Mouse (Mus musculus): ENCODE data around the gene Tnfsf8. TPM values are rescaled to one million over a fixed set of nuclear protein-coding genes. Genes with fewer than 3 reads are reported as not detected.

The Tnfsf8 gene
- total and polyA plus RNA-seq, 3 experiments = not detected

DNA sequence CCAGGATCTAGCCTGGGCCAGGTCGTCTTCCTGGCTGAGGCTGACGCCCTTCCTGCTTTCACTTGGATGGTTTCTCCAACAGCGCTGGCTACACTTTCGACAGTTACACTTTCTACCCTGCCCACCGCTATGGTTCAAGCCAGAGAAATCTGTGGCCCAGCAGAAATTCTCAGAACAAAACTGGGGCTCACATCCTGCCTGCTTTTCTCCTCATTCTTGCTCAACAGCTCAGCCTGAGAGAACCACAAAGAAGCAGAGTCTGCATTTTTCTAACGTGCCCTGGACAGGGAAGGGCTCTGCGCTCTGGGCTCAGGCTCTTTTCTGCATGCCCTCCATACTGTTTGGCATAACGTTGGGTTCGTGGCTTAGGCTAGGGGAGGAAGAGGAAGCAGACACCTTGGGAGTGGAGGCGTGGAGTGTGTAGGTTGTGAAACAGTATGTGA is 38.0 kb upstream of the Tnfsf8 start:
- Histone ChIP-seq H3K27me3 (ENCODE audit: control insufficient read depth in 1 of 2, insufficient read depth in 2 of 2, low read length in 2 of 2) (no peaks in the 10 kb centered on the region), H3K9me3 (replicated peaks; ENCODE audit: insufficient read depth, low read length) (no peaks in the 10 kb centered on the region), H3K79me2 (ENCODE audit: control insufficient read depth, insufficient read depth, low read length, poor library complexity) (no peaks in the 10 kb centered on the region), H3K4me1 (ENCODE audit: control insufficient read depth in 1 of 2, insufficient read depth in 2 of 2, low read length in 2 of 2) (no peaks in the 10 kb centered on the region), H3K9ac (ENCODE audit: control insufficient read depth, low read depth, low read length, poor library complexity, severe bottlenecking) (no peak overlapping the region), H3K4me3 (ENCODE audit: control insufficient read depth in 1 of 2, insufficient read depth in 1 of 2, low read depth in 2 of 2, low read length in 2 of 2) (no peak overlapping the region), H3K27ac (ENCODE audit: control insufficient read depth, low read depth, low read length) (no peak overlapping the region), H3K36me3 (ENCODE audit: control insufficient read depth in 1 of 2, insufficient read depth in 2 of 2, low read length in 2 of 2) (no peaks in the 10 kb centered on the region)
- no peak for DNase-seq (ENCODE audit: low read depth, low spot score)
- no peak for TF ChIP-seq CHD2 (IDR thresholded peaks at IDR 0.05; ENCODE audit: low read length)
- TF ChIP-seq CHD1 (IDR thresholded peaks at IDR 0.05; ENCODE audit: low read depth, low read length) = no peak
- no peak for TF ChIP-seq ETS1 (IDR thresholded peaks at IDR 0.05; ENCODE audit: low read depth, low read length)
- TF ChIP-seq SMC3 (IDR thresholded peaks at IDR 0.05; ENCODE audit: low read depth, low read length) = no peak
- TF ChIP-seq MYC (IDR thresholded peaks at IDR 0.05; ENCODE audit: low read depth, low read length) = no peak
- TF ChIP-seq CTCF (IDR thresholded peaks at IDR 0.05 in 2 of 3, conservative IDR thresholded peaks at IDR 0.05 in 1 of 3; ENCODE audit: control insufficient read depth in 1 of 3, insufficient read depth in 1 of 3, low read depth in 2 of 3, low read length in 3 of 3, poor library complexity in 1 of 3, severe bottlenecking in 1 of 3) = no peak
- TF ChIP-seq EP300 (IDR thresholded peaks at IDR 0.05; ENCODE audit: low read depth in 1 of 2, low read length in 2 of 2) = no peak
- no peak for TF ChIP-seq MYB (IDR thresholded peaks at IDR 0.05; ENCODE audit: low read depth, low read length)
- TF ChIP-seq MAFK (IDR thresholded peaks at IDR 0.05; ENCODE audit: borderline replicate concordance, low read depth, low read length) = no peak
- no peak for TF ChIP-seq KAT2A (conservative IDR thresholded peaks at IDR 0.05; ENCODE audit: low read depth, low read length)
- TF ChIP-seq MAX (IDR thresholded peaks at IDR 0.05; ENCODE audit: low read length) = no peak
- TF ChIP-seq USF2 (IDR thresholded peaks at IDR 0.05; ENCODE audit: borderline replicate concordance in 1 of 2, insufficient read depth in 1 of 2, low read depth in 1 of 2, low read length in 2 of 2) = no peak
- TF ChIP-seq ELF1 (IDR thresholded peaks at IDR 0.05; ENCODE audit: low read depth, low read length) = no peak
- TF ChIP-seq POLR2A (IDR thresholded peaks at IDR 0.05; ENCODE audit: control insufficient read depth in 1 of 2, insufficient read depth in 1 of 2, low read depth in 1 of 2, low read length in 2 of 2, poor library complexity in 1 of 2) = no peak
- TF ChIP-seq TAL1 (IDR thresholded peaks at IDR 0.05; ENCODE audit: low read length) = no peak
- TF ChIP-seq ZKSCAN1 (IDR thresholded peaks at IDR 0.05; ENCODE audit: low read depth, low read length) = no peak
- TF ChIP-seq MXI1 (IDR thresholded peaks at IDR 0.05; ENCODE audit: low read depth, low read length) = no peak
- no peak for TF ChIP-seq MAZ (IDR thresholded peaks at IDR 0.05; ENCODE audit: low read depth, low read length)

DNA sequence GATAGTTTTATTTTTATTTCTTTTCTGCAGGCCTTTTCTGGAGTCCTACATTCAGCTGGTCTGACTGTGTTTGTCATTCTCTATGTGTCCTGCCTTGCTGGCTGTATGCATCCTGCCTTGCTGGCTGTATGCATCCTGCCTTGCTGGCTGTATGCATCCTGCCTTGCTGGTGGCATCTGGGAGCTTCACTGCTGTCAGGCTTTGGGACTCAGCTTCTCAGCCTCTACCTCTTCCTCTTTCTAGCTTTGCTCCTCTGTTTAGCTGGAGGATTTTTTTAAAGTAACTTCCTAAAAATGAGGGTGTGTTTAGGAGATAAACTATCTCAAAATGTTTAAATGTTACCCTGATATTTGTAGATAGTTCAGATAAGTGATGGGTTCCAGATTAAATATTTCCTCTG is 36.0 kb upstream of the Tnfsf8 start:
- DNase-seq (ENCODE audit: low read depth, low spot score) = no peak
- Histone ChIP-seq H3K9ac (ENCODE audit: control insufficient read depth, low read depth, low read length, poor library complexity, severe bottlenecking) (no peak overlapping the region), H3K79me2 (ENCODE audit: control insufficient read depth, insufficient read depth, low read length, poor library complexity) (no peaks in the 10 kb centered on the region), H3K9me3 (replicated peaks; ENCODE audit: insufficient read depth, low read length) (no peaks in the 10 kb centered on the region), H3K4me3 (ENCODE audit: control insufficient read depth in 1 of 2, insufficient read depth in 1 of 2, low read depth in 2 of 2, low read length in 2 of 2) (no peak overlapping the region), H3K27ac (ENCODE audit: control insufficient read depth, low read depth, low read length) (no peak overlapping the region), H3K36me3 (ENCODE audit: control insufficient read depth in 1 of 2, insufficient read depth in 2 of 2, low read length in 2 of 2) (no peaks in the 10 kb centered on the region), H3K27me3 (ENCODE audit: control insufficient read depth in 1 of 2, insufficient read depth in 2 of 2, low read length in 2 of 2) (no peaks in the 10 kb centered on the region), H3K4me1 (ENCODE audit: control insufficient read depth in 1 of 2, insufficient read depth in 2 of 2, low read length in 2 of 2) (no peaks in the 10 kb centered on the region)
- TF ChIP-seq POLR2AphosphoS2 (IDR thresholded peaks at IDR 0.05; ENCODE audit: low read length) (no peak), USF1 (IDR thresholded peaks at IDR 0.05; ENCODE audit: low read depth, low read length) (no peak), ETS1 (IDR thresholded peaks at IDR 0.05; ENCODE audit: low read depth, low read length) (no peak), TCF12 (IDR thresholded peaks at IDR 0.05; ENCODE audit: low read depth, low read length) (no peak)
